Mouse (Mus musculus) cerebellum, adult 2 months (tissue): ENCODE data around the gene Napb. TPM values are rescaled to one million over a fixed set of nuclear protein-coding genes. Genes with fewer than 3 reads are reported as not detected.

Source experiments
- DNase-seq, 2 experiments: peaks; one replicate each; pipeline ENCODE4 v3.0.0; 2021
- H3K27ac ChIP-seq: fragments of 200-500 bp; 2 replicates; pipeline ENCODE4 v1.5.1; 2012; ENCODE audit warnings: low read length, control low read depth, inconsistent platforms; ENCODE audit not compliant: insufficient read depth
- H3K27me3 ChIP-seq: fragments of 200-500 bp; 2 replicates; pipeline ENCODE4 v1.6.1; 2012; ENCODE audit warnings: inconsistent platforms, mild to moderate bottlenecking, low read length, moderate library complexity; ENCODE audit not compliant: control insufficient read depth, insufficient read depth
- H3K4me1 ChIP-seq: fragments of 200-500 bp; 2 replicates; pipeline ENCODE4 v1.6.1; 2011; ENCODE audit warnings: low read length; ENCODE audit not compliant: control insufficient read depth, insufficient read depth
- H3K4me3 ChIP-seq: fragments of 200-500 bp; replicated peaks from 2 replicates; pipeline ENCODE3; 2011; ENCODE audit warnings: mild to moderate bottlenecking, low read depth, low read length, control low read depth; ENCODE audit not compliant: insufficient read depth
- CTCF ChIP-seq: fragments of 200-500 bp; IDR thresholded peaks from 2 replicates; pipeline ENCODE4 v1.5.1; 2011; ENCODE audit warnings: low read depth, mild to moderate bottlenecking, control low read depth, low read length, moderate library complexity, borderline replicate concordance; ENCODE audit not compliant: insufficient read depth
- POLR2A ChIP-seq: fragments of 200-500 bp; IDR thresholded peaks from 2 replicates; pipeline ENCODE4 v1.6.1; 2011; ENCODE audit warnings: low read length, control low read depth, borderline replicate concordance; ENCODE audit not compliant: insufficient read depth
- WGBS: fragments of 180-500 bp; shearing (Covaris S2); methylation state at CpG from one replicate; pipeline ENCODE4 v1.1.7; 2018; 5-methylcytosine and 5-hydroxymethylcytosine counted together
- polyA plus RNA-seq: library from polyadenylated mRNA; depleted of rRNA; stranded (reverse); fragments of >200 nt; gene quantifications from 2 replicates; pipeline ENCODE4 v1.2.3, GENCODE M21; 2012

Napb gene
- polyA plus RNA-seq, 1 experiment: 192 TPM

GRCm38 (mm10) chr2:148681461-148681891 lies 50.8 kb downstream of the Napb start:
- WGBS: 5% methylated on average over 17 of the region's 17 CpGs
- peak in 1 of 2 experiments; percentile 55 for DNase-seq
- no peak overlapping the region for H3K27ac ChIP-seq
- H3K27me3 ChIP-seq: no peaks in the 10 kb centered on the region
- peak overlapping the region; percentile 72 for H3K4me3 ChIP-seq
- H3K4me1 ChIP-seq: peaks cover 4% of the 10 kb centered on the region
- TF ChIP-seq CTCF: no peak; the same call in 1 of the 2 replicates
- TF ChIP-seq POLR2A: no peak

DNA sequence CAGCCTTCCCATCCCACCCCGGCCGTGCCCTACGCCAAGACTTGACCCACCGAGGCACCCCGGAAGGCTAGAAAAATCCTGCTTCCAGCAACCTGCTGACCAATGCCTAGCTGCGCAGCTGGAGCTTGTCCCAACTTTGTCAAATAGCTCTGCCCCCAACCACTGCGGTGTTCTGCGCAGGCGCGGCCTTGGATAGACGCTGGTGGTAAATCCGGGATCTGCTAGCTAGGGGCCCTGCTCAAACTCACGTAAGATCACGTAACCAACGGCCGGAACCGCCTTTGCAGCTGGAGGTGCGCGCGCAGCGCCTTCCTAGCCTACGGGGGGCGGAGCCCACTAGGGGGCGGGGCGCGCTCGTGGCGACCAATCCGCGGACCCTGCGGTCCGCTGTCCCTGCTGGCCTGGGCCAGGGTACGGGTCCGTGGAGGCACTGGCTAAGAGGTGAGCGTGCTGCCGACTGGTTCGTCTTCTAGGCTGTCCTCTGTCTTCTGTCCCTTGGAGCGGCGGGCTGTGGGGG lies 51.4 kb downstream of the Napb start, which contains the start of gene Gzf1:
Gene Gzf1, plus strand, starts transcription at position 249 of the 517 bp plus-strand sequence.
- H3K4me1 ChIP-seq: peaks cover 4% of the 10 kb centered on the region
- under 1% methylated on average over 39 of the region's 39 CpGs for whole genome bisulfite sequencing
- H3K27ac ChIP-seq: peak within 1 kb of the TSS; percentile 46
- peak; percentile 98 for DNase-seq
- TF ChIP-seq POLR2A: peak; percentile 74
- TF ChIP-seq CTCF: no peak
- no peaks in the 10 kb centered on the region for H3K27me3 ChIP-seq
- H3K4me3 ChIP-seq: peak within 1 kb of the TSS; percentile 72

GRCm38 (mm10) chr2:148679346-148679745 lies 52.9 kb downstream of the Napb start:
- Histone ChIP-seq H3K4me3 (no peak overlapping the region), H3K4me1 (no peaks in the 10 kb centered on the region)

DNA sequence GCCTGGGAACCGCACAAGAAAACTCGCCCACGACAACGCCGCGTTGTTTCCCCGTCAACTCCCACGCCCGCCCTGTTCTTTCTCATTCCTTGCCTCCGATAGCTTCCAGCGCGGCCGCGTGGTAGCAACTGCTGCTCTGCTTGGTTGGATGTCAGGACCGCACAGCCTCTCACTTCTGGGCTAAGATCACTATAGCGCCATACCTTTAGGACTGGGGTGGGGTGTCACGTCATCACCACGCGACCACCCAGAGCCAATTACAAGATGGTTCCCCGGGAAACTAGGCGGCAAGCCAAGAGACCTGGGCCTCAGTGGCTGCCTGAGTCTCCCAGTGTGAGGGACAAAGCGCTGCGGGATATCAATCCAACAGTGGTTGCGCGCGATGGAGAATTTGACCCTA lies 54.5 kb downstream of the Napb start:
- Histone ChIP-seq H3K27me3 (no peaks in the 10 kb centered on the region), H3K27ac (no peak overlapping the region)
- WGBS: 31% methylated on average over 26 of the region's 26 CpGs

More at GRCm38 (mm10) chr2:148679346-148679745, 52.9 kb downstream of the Napb start:
- H3K27me3 ChIP-seq: no peaks in the 10 kb centered on the region
- TF ChIP-seq POLR2A (no peak), CTCF (no peak)
- no peak overlapping the region for H3K27ac ChIP-seq
- DNase-seq: peak in 1 of 2 experiments; percentile 28
- 16% methylated on average over 9 of the region's 9 CpGs for WGBS

GRCm38 (mm10) chr2:148672199-148673096 lies 59.8 kb downstream of the Napb start, which contains the start of gene Nxt1:
Gene Nxt1 (plus strand): TSS chr2:148672601.
- Histone ChIP-seq H3K4me3 (peak within 1 kb of the TSS; percentile 88), H3K4me1 (peaks cover 3% of the 10 kb centered on the region; the same call in 1 of the 2 replicates), H3K27me3 (no peaks in the 10 kb centered on the region), H3K27ac (no peak within 1 kb of the TSS)
- peak; percentile 99 to 100 for DNase-seq
- TF ChIP-seq CTCF (no peak), POLR2A (peak; percentile 78; the same call in 1 of the 2 replicates)
- under 1% methylated on average over 58 of the region's 58 CpGs for WGBS

More for the DNA sequence above, 54.5 kb downstream of the Napb start:
- DNase-seq: peak; percentile 41 to 50
- TF ChIP-seq CTCF (no peak), POLR2A (no peak)
- Histone ChIP-seq H3K4me3 (peak overlapping the region; percentile 11), H3K4me1 (peaks cover 3% of the 10 kb centered on the region; the same call in 1 of the 2 replicates)

DNA sequence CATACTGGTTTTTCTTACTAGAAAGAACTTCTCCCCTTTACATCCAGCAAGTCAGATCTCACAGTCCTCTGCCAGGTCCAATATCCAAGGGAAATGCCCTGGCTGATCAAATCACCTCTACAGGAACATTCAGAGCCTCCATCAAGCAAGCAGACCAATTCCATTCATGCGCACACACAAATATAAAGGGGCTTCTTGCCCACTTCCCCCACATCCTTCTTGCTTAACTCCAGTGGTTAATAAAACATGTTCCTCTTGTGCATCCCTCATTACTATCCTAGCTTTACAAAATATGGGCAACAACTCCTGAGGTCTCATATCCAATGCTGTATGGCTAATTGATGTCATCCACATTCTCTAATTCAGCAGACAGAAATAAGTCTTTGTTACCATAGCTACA lies 68.8 kb downstream of the Napb start:
- TF ChIP-seq POLR2A (no peak), CTCF (no peak)
- Histone ChIP-seq H3K4me1 (no peaks in the 10 kb centered on the region), H3K27ac (no peak overlapping the region), H3K4me3 (no peak overlapping the region), H3K27me3 (no peaks in the 10 kb centered on the region)
- DNase-seq: no peak
- WGBS: 98% methylated on average over 1 of the region's 1 CpGs

DNA sequence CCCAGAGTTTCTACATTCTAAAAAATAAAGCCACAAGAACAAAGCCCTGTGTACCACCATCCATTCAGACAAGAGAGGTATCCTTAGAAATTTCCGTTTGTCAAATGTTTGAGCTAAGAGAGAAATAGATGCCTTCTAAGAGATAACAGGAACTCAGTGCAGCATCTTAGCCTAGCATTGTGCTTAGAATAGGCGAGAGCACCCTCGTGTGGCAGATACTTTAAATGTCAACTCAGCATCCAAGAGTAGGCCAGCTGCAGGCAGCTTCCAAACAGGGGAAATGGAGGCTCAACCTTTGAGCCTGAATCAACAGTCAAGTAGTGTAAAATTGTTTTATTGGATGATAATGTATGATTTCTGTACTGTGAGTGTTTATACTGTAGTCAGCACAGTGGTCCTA lies 77.3 kb downstream of the Napb start:
- TF ChIP-seq CTCF (peak; percentile 66), POLR2A (no peak)
- DNase-seq: peak; percentile 32 to 35
- H3K27ac ChIP-seq: no peak overlapping the region
- H3K4me1 ChIP-seq: no peaks in the 10 kb centered on the region
- WGBS: 2% methylated on average over 3 of the region's 3 CpGs
- H3K4me3 ChIP-seq: no peak overlapping the region
- no peaks in the 10 kb centered on the region for H3K27me3 ChIP-seq
